Mouse (Mus musculus) liver, embryonic 14.5 days (tissue): ENCODE results near the gene Inhbe. TPM values are rescaled to one million over a fixed set of nuclear protein-coding genes. Genes with fewer than 3 reads are reported as not detected.

ENCODE experiments used
- ATAC-seq: fragments of 200-750 bp; cut with Nextera tagmentation; 2 replicates; pipeline ENCODE4 v1.8.0; 2017; ENCODE audit warnings: moderate number of reproducible peaks, mild to moderate bottlenecking, moderate library complexity; ENCODE audit not compliant: insufficient read depth
- DNase-seq, 3 experiments: peaks; one replicate each; pipeline ENCODE4 v3.0.0-alpha.2; 2012 to 2013; ENCODE audit warnings: low read depth in 3 of 3, low spot score in 3 of 3
- H3K27ac ChIP-seq: fragments of 300-500 bp; sonication (generic); 2 replicates; pipeline ENCODE4 v1.5.1; 2014; ENCODE audit warnings: moderate library complexity, mild to moderate bottlenecking, control low read depth, inconsistent platforms
- H3K27me3 ChIP-seq: fragments of 300-500 bp; sonication (generic); 2 replicates; pipeline ENCODE4 v1.6.1; 2014; ENCODE audit warnings: mild to moderate bottlenecking, low read length, moderate library complexity; ENCODE audit not compliant: control insufficient read depth, insufficient read depth
- H3K36me3 ChIP-seq: fragments of 300-500 bp; sonication (generic); replicated peaks from 2 replicates; pipeline ENCODE4 v1.6.1; 2014; ENCODE audit warnings: low read depth; ENCODE audit not compliant: control insufficient read depth, insufficient read depth
- H3K4me1 ChIP-seq, 2 experiments: fragments of 200-500 bp in 1 of 2; fragments of 300-500 bp in 1 of 2; sonication (generic) in 1 of 2; replicated peaks; 2 replicates each; pipeline ENCODE4 v1.6.1; 2012 to 2014; ENCODE audit warnings: antibody characterized with exemption in 1 of 2, inconsistent platforms in 1 of 2, low read length in 1 of 2; ENCODE audit not compliant: control insufficient read depth in 2 of 2, insufficient read depth in 2 of 2
- H3K4me2 ChIP-seq: fragments of 300-500 bp; sonication (generic); 2 replicates; pipeline ENCODE4 v1.6.1; 2014; ENCODE audit warnings: low read depth, mild to moderate bottlenecking, control low read depth, moderate library complexity
- H3K4me3 ChIP-seq, 2 experiments: fragments of 200-500 bp in 1 of 2; fragments of 300-500 bp in 1 of 2; sonication (generic) in 1 of 2; 2 replicates each; pipeline ENCODE4 v1.5.1; 2012 to 2014; ENCODE audit warnings: low read depth in 2 of 2, low read length in 2 of 2, mild to moderate bottlenecking in 2 of 2, control low read depth in 1 of 2, inconsistent platforms in 1 of 2, moderate library complexity in 1 of 2; ENCODE audit not compliant: insufficient read depth in 1 of 2
- H3K9ac ChIP-seq: fragments of 300-500 bp; sonication (generic); replicated peaks from 2 replicates; pipeline ENCODE4 v1.6.1; 2014; ENCODE audit warnings: mild to moderate bottlenecking, control low read depth, moderate library complexity
- H3K9me3 ChIP-seq: fragments of 300-500 bp; sonication (generic); 2 replicates; pipeline ENCODE4 v1.6.1; 2016; ENCODE audit warnings: low read length, mixed read lengths; ENCODE audit not compliant: control insufficient read depth
- CTCF ChIP-seq: IDR thresholded peaks from 2 replicates; pipeline ENCODE4 v1.5.1; 2016; ENCODE audit warnings: antibody characterized with exemption, low read depth, control low read depth
- EP300 ChIP-seq: IDR thresholded peaks from 2 replicates; pipeline ENCODE4 v1.6.1; 2016; ENCODE audit warnings: antibody characterized with exemption, low read depth
- WGBS: fragments of 180-500 bp; shearing (Covaris S2); extraction: QIAGEN DNeasy Blood & Tissue Kit; methylation state at CpG from one replicate; pipeline ENCODE4 v1.1.7; 2014; ENCODE audit not compliant: insufficient replicate concordance; 5-methylcytosine and 5-hydroxymethylcytosine counted together
- polyA plus RNA-seq, 2 experiments: library from polyadenylated mRNA; depleted of rRNA in 1 of 2; stranded (reverse) in 1 of 2; unstranded in 1 of 2; fragments of >200 nt; fragmentation: Nextera tagmentation in 1 of 2; extraction: Ambion mirVana in 1 of 2; gene quantifications; 2 replicates each; pipeline versions ENCODE4 v1.2.1 to v1.2.3; 2012 to 2014

The Inhbe gene
- polyA plus RNA-seq, 2 experiments = 0.38 to 0.59 TPM

DNA sequence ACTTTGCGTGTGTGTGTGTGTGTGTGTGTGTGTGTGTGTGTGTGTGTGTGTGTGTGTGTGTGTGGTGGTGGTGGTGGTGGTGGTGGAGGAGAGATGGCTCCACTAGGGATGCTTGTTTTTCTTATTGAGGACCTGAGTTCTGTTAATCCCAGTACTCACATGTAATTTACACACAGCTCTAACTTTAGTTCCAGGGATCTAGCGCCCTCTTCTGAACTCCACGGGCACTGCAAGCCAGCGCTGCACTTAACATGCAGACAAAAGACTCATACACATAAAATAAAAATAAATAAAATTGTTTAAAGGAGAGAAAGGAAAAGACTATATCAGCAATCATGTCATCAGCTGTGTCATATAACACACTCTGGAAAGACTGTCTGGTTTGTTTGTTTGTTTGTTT lies 5.3 kb downstream of the Inhbe start:
- H3K4me3 ChIP-seq = no peak overlapping the region
- no peak overlapping the region for H3K27ac ChIP-seq
- no peaks in the 10 kb centered on the region for H3K27me3 ChIP-seq
- TF ChIP-seq EP300 (no peak), CTCF (peak; percentile 41)
- no peaks in the 10 kb centered on the region; a peak in 1 of 4 replicates for H3K4me1 ChIP-seq
- ATAC-seq (no peak), DNase-seq (no peak)
- no peak overlapping the region for H3K9ac ChIP-seq
- H3K9me3 ChIP-seq = no peaks in the 10 kb centered on the region
- H3K4me2 ChIP-seq = no peak overlapping the region
- 61% methylated on average over 4 of the region's 4 CpGs for WGBS
- H3K36me3 ChIP-seq = no peaks in the 10 kb centered on the region

DNA sequence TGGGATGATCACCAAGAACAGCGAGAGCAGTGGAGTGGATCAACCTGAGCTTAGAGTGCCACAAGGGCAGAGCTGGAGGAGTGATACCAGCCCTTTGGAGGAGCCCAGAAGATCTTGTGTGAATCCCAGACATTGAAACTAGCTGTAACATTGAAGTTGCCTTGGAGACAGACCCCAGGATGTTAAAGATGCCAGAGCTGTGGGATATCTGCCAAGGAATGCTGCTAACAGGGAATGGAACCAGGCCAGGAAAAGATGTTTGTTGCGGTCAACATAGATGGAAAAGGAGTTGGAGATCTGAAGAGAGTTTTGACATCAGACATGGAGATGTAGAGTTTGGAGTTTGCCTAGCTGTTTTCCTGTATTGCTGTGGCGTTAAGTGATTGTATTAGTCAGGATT lies 8.0 kb downstream of the Inhbe start:
- H3K9ac ChIP-seq = no peak overlapping the region
- H3K4me2 ChIP-seq = no peak overlapping the region
- no peak overlapping the region for H3K4me3 ChIP-seq
- H3K27ac ChIP-seq = no peak overlapping the region
- DNase-seq (no peak), ATAC-seq (no peak)
- H3K36me3 ChIP-seq = no peaks in the 10 kb centered on the region
- peaks cover 10% of the 10 kb centered on the region for H3K27me3 ChIP-seq
- no peak for TF ChIP-seq EP300
- TF ChIP-seq CTCF = no peak
- H3K4me1 ChIP-seq = peaks cover 0 to 2% of the 10 kb centered on the region in 2 experiments; a peak in 1 of 4 replicates
- no peaks in the 10 kb centered on the region for H3K9me3 ChIP-seq
- WGBS = 65% methylated on average over 3 of the region's 3 CpGs

DNA sequence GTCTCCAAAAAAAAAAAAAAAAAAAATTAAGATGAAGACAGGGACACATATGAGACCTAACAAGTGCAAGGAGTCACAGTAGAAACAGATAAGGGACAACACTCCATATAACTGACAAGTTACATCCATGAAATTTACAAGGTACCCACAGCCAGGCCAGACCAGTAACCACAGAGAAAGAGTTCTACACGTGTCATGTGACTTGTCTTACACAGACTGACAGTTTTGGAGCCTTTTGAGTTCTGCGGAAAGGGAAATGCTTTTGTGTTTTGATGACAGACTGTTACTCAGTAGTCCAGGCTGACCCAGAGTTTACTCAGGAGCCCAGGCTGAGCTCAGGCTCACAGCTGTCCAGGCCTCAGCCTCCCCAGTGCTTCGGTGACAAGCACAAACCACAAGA lies 11.2 kb downstream of the Inhbe start:
- no peaks in the 10 kb centered on the region for H3K9me3 ChIP-seq
- WGBS = 44% methylated on average over 3 of the region's 3 CpGs
- no peak overlapping the region for H3K27ac ChIP-seq
- no peaks in the 10 kb centered on the region for H3K36me3 ChIP-seq
- H3K9ac ChIP-seq = no peak overlapping the region
- DNase-seq (no peak), ATAC-seq (no peak)
- H3K4me2 ChIP-seq = no peak overlapping the region
- no peak overlapping the region for H3K4me3 ChIP-seq
- no peak for TF ChIP-seq CTCF
- TF ChIP-seq EP300 = no peak
- peaks cover 33% of the 10 kb centered on the region for H3K27me3 ChIP-seq
- H3K4me1 ChIP-seq = peaks cover 0 to 2% of the 10 kb centered on the region in 2 experiments; a peak in 2 of 4 replicates

- Histone ChIP-seq H3K4me1 (peaks cover 0 to 2% of the 10 kb centered on the region in 2 experiments; a peak in 2 of 4 replicates), H3K9ac (no peak within 1 kb of the TSS), H3K27me3 (peaks cover 33% of the 10 kb centered on the region), H3K4me2 (peak within 1 kb of the TSS; percentile 52), H3K9me3 (no peaks in the 10 kb centered on the region), H3K27ac (no peak within 1 kb of the TSS), H3K36me3 (no peaks in the 10 kb centered on the region), H3K4me3 (peak within 1 kb of the TSS; percentile 27 to 28; a peak in 3 of 4 replicates)
- under 1% methylated on average over 29 of the region's 29 CpGs for WGBS
- peak; percentile 32; the same call in 1 of the 2 replicates for ATAC-seq
- peak; percentile 94 for TF ChIP-seq CTCF
- TF ChIP-seq EP300 = no peak
- DNase-seq = peak; percentile 55 to 71 (median 67)
Observed at GRCm38 (mm10) chr10:127341891-127342639, 12.1 kb downstream of the Inhbe start, which contains the start of gene Gli1. Gene Gli1, minus strand, starts transcription at chr10:127341974.

DNA sequence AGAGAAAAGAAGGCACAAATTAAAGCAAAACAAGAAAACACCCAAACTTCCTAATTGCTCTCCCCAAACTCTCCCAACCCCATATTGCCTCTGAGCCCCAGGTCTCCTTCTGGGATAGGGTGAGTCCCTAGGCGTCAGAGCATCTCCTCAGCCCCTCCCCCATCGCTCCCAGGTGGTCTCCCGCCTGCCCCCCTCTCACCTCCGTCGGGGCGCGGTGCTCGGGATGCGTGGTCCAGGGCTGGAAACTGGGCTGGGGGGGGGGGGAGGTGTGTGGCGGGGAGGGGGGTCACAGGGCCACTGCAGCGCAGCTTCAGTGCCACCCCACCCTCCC lies 12.9 kb downstream of the Inhbe start:
- Histone ChIP-seq H3K36me3 (no peaks in the 10 kb centered on the region), H3K27ac (no peak overlapping the region), H3K27me3 (peaks cover 33% of the 10 kb centered on the region), H3K9me3 (no peaks in the 10 kb centered on the region), H3K4me2 (peak overlapping the region; percentile 52), H3K4me3 (peak overlapping the region in 1 of 2 experiments; percentile 27; a peak in 2 of 4 replicates), H3K4me1 (peaks cover 0 to 2% of the 10 kb centered on the region in 2 experiments; a peak in 2 of 4 replicates), H3K9ac (no peak overlapping the region)
- WGBS = 3% methylated on average over 10 of the region's 11 CpGs
- no peak for ATAC-seq
- TF ChIP-seq CTCF (no peak), EP300 (no peak)
- DNase-seq = no peak
